Mouse (Mus musculus): Measurements from ENCODE around the gene Fam193a. TPM values are rescaled to one million over a fixed set of nuclear protein-coding genes. Genes with fewer than 3 reads are reported as not detected.

Gene Fam193a
- polyA plus RNA-seq, 1 experiment from 2014 or later: 3.2 TPM

DNA sequence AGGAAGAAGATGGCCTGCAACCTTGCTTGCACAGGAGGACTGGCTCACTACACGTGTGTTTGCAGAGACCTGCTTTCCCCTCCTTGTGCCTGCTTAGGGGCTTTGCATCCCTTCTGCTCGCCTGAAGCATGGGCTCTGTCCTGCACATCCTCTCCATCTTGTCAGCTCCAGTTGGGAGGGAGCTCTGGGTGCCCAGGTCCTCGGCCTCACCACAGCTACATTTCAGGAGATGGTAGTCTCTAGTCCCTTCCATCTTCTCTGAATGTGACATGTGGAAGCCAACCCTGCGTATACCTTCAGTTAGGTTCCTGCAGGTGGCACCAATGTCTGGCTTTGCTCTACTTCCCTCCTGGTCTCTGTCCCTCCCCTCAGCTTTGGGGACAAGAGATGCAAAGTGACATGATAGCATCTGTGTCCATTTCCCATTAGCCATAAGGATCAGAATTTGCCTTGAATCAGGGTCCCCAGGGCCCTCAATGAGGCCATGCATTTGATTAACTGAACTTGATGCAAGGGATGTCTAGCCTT is 154.3 kb downstream of the Fam193a start:
- no peaks in the 10 kb centered on the region for H3K9me3 ChIP-seq (replicated peaks)
- peaks cover 59% of the 10 kb centered on the region for H3K4me1 ChIP-seq (replicated peaks)
- ATAC-seq (ENCODE audit: insufficient read depth): no peak
- H3K4me2 ChIP-seq: no peak overlapping the region
- 39% methylated on average over 4 of the region's 4 CpGs for WGBS (ENCODE audit: insufficient replicate concordance)
- H3K36me3 ChIP-seq (replicated peaks): no peaks in the 10 kb centered on the region
- no peak overlapping the region for H3K9ac ChIP-seq
- H3K4me3 ChIP-seq (replicated peaks): no peak overlapping the region
- 0 out of 2 replicates have a peak, but pooled peaks cover 15% of the 10 kb centered on the region for H3K27me3 ChIP-seq
- H3K27ac ChIP-seq (replicated peaks): no peak overlapping the region

DNA sequence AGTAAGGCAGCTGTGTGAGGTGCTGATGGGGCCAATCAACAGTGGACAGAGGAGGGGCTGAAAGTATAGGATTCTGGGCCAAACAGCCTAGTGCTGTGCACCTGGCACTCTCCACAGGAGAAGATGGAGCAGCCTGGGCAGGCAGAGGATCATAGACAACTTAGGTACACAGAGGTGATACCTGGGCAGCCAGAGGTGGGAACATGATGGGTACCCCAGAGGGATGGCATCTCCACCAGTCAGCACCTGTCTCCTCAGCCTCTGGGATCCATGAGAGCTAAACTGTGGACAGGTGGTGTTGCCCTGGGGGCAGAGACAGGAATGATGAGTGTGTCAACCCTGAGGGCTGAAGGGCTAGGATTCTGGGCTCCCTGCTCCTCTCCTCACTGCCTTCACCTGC is 154.8 kb downstream of the Fam193a start:
- H3K27ac ChIP-seq (replicated peaks): no peak overlapping the region
- H3K9ac ChIP-seq: no peak overlapping the region
- H3K4me2 ChIP-seq: no peak overlapping the region
- no peak for ATAC-seq (ENCODE audit: insufficient read depth)
- H3K4me3 ChIP-seq (replicated peaks): no peak overlapping the region
- H3K27me3 ChIP-seq: 0 out of 2 replicates have a peak, but pooled peaks cover 15% of the 10 kb centered on the region
- no peaks in the 10 kb centered on the region for H3K36me3 ChIP-seq (replicated peaks)
- peaks cover 62% of the 10 kb centered on the region for H3K4me1 ChIP-seq (replicated peaks)
- no peaks in the 10 kb centered on the region for H3K9me3 ChIP-seq (replicated peaks)

DNA sequence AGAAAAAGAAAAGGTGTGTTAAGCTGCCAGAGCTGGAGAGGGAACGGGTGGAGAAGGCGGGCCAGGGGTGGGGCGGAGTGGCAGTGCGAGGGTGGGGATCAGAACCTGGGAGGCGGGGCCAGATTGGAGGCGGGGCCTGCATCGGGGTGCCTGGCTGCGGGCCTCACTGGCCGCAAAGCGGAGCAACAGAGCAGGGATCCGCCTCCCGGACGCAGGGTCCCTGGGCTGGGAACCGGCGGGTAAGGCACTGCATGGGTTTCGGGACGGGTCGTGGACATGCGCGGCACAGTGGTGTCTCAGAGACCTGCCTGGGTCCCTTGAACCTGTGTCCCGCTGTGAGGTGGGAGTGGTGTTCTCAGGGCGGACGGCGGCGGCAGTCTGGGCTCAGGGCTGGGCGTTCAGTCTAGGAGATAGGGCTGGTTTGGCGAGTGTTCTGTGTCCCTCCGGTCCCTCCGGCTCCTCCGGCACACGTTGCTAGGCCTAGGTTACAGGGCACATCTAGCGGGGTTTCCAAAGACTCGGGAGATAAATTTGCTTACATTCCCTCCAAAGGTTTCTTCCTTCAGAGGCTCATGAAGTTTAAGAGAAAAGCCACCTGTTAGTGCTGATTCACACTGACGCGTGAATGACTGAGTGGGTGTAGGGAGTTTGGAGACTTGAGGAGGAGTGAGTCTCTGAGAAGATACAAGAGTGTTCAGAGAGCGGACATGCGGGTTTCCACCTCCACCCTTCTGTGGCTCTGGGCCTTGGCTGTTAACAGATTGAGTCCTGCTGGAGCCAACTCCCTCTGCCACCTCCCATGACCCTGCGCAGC is 156.1 kb downstream of the Fam193a start, which contains the start of gene Sh3bp2:
Gene Sh3bp2, plus strand, starts transcription at position 176 of the 814 bp plus-strand sequence.
- Histone ChIP-seq H3K9ac (peak within 1 kb of the TSS; percentile 66), H3K4me2 (peak within 1 kb of the TSS; percentile 89), H3K9me3 (replicated peaks) (no peaks in the 10 kb centered on the region), H3K27me3 (0 out of 2 replicates have a peak, but pooled peaks cover 15% of the 10 kb centered on the region), H3K4me1 (replicated peaks) (peaks cover 62% of the 10 kb centered on the region), H3K27ac (replicated peaks) (peak within 1 kb of the TSS; percentile 70), H3K4me3 (replicated peaks) (peak within 1 kb of the TSS; percentile 71), H3K36me3 (replicated peaks) (no peaks in the 10 kb centered on the region)
- 1% methylated on average over 38 of the region's 38 CpGs for WGBS (ENCODE audit: insufficient replicate concordance)
- peak; percentile 92 for ATAC-seq (ENCODE audit: insufficient read depth)

DNA sequence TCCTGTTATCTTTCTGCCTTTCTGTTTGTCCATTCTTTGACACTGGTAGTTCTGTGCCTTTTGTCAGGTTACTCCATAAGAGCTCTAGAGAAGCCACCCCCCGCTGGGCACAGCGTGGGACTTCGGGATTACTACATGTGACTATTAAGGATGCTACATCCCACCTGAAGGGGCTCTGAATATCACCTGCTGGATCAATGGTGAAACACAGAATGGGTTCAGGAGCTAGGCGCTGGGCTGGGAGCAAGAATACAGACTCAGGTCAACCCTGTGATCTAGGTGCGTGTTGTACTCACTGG is 156.7 kb downstream of the Fam193a start:
- 51% methylated on average over 5 of the region's 5 CpGs for WGBS (ENCODE audit: insufficient replicate concordance)
- Histone ChIP-seq H3K27ac (replicated peaks) (peak overlapping the region; percentile 70), H3K27me3 (0 out of 2 replicates have a peak, but pooled peaks cover 15% of the 10 kb centered on the region), H3K9ac (peak overlapping the region; percentile 66), H3K9me3 (replicated peaks) (no peaks in the 10 kb centered on the region), H3K4me2 (peak overlapping the region; percentile 89), H3K36me3 (replicated peaks) (no peaks in the 10 kb centered on the region), H3K4me3 (replicated peaks) (peak overlapping the region; percentile 71), H3K4me1 (replicated peaks) (peaks cover 62% of the 10 kb centered on the region)
- no peak for ATAC-seq (ENCODE audit: insufficient read depth)

DNA sequence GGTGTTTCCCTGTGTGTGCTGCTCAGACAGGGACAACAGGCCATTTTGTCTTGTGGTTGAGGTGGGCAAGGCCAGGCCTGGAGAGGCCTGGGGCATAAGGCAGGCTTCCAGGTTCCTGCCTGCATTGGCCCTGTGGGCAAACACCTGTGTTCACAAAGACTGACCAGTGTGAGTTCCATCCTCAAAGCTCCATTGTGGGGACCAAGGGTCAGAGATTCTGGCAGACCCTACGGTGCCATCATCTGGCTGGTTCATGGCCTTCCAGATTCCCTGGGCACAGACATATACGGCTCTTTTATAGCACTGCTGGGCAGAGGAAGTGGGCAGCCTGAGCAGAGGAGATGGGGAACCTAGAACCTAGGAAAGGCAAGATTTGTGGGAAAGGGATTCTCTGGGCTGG is 157.6 kb downstream of the Fam193a start:
- no peak for ATAC-seq (ENCODE audit: insufficient read depth)
- Histone ChIP-seq H3K4me3 (replicated peaks) (0 out of 2 replicates have a peak overlapping the region, but pooled peaks have one; percentile 8), H3K4me2 (peak overlapping the region; percentile 89), H3K9me3 (replicated peaks) (no peaks in the 10 kb centered on the region), H3K27ac (replicated peaks) (no peak overlapping the region), H3K4me1 (replicated peaks) (peaks cover 65% of the 10 kb centered on the region), H3K36me3 (replicated peaks) (no peaks in the 10 kb centered on the region), H3K9ac (no peak overlapping the region), H3K27me3 (0 out of 2 replicates have a peak, but pooled peaks cover 15% of the 10 kb centered on the region)
- WGBS (ENCODE audit: insufficient replicate concordance): 74% methylated on average over 2 of the region's 2 CpGs

DNA sequence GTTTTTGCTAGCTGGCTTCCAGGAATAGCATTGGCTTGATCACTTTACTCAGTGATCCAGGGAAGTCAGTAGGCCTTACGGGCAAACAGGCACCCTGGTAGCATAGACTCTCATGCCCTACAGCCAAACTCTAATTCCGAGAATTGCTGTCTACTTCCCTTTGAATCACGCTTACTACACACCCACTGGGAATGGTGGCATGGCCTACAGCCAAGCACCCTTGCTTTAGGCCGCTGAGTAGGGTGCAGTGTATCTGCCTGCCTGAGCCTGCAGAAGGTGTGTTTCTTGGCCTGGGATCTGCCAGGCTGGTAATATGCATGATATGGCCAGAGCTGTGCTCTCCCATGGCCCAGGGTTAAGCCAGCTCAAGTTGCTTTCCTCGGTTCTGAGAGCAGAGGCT is 159.0 kb downstream of the Fam193a start:
- 0 out of 2 replicates have a peak, but pooled peaks cover 14% of the 10 kb centered on the region for H3K27me3 ChIP-seq
- ATAC-seq (ENCODE audit: insufficient read depth): no peak
- H3K4me2 ChIP-seq: no peak overlapping the region
- H3K9ac ChIP-seq: no peak overlapping the region
- no peak overlapping the region for H3K4me3 ChIP-seq (replicated peaks)
- 66% methylated on average over 5 of the region's 5 CpGs for WGBS (ENCODE audit: insufficient replicate concordance)
- no peak overlapping the region for H3K27ac ChIP-seq (replicated peaks)
- no peaks in the 10 kb centered on the region for H3K9me3 ChIP-seq (replicated peaks)
- no peaks in the 10 kb centered on the region for H3K36me3 ChIP-seq (replicated peaks)
- H3K4me1 ChIP-seq (replicated peaks): peaks cover 79% of the 10 kb centered on the region

DNA sequence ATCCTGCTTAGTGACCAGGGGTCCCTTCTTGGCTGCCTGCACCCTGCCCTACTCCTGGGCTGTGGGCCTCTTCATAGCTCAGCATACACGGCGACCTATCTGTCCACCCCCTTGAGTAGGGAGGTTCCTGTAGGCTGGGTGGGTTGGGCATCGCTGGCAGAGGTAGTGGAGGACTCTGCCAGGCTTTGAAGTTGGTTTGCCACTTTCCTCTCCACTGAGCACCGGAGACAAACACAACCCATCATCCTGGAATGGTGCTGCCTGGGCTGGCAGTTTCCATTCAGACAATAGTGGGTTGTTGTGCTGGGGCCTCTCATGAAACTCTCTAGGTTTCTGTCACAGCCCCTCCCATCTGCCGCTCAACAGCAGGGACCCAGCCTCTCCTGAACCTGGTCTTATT is 160.4 kb downstream of the Fam193a start:
- Histone ChIP-seq H3K27ac (replicated peaks) (no peak overlapping the region), H3K4me3 (replicated peaks) (no peak overlapping the region), H3K27me3 (0 out of 2 replicates have a peak, but pooled peaks cover 6% of the 10 kb centered on the region), H3K9me3 (replicated peaks) (no peaks in the 10 kb centered on the region), H3K4me2 (no peak overlapping the region), H3K4me1 (replicated peaks) (peaks cover 74% of the 10 kb centered on the region), H3K36me3 (replicated peaks) (no peaks in the 10 kb centered on the region), H3K9ac (no peak overlapping the region)
- ATAC-seq (ENCODE audit: insufficient read depth): no peak
- 70% methylated on average over 5 of the region's 5 CpGs for WGBS (ENCODE audit: insufficient replicate concordance)

DNA sequence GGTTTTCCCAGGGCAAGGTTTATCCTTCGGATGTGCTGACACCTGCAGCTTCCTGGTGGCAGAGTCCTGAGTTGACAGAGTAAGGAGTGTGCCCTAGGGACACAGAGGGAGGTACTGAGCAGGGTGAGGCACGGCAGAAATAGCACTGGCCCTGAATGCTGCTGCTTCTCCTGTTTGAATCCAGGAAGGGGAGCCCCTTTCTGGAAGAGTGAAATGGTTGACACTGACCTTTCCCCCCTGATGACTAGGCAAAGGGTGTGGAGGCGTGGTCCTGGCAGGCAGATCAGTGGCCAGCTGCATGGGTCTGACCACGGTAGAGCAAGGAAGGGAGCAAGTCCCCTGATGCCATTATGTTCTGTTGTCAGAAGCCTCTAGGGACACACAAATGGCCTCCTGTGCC is 161.0 kb downstream of the Fam193a start:
- Histone ChIP-seq H3K4me2 (peak overlapping the region; percentile 1; the same call in 1 of the 2 replicates), H3K4me1 (replicated peaks) (peaks cover 74% of the 10 kb centered on the region), H3K27ac (replicated peaks) (no peak overlapping the region; the same call in 1 of the 2 replicates), H3K36me3 (replicated peaks) (no peaks in the 10 kb centered on the region), H3K9ac (no peak overlapping the region), H3K27me3 (0 out of 2 replicates have a peak, but pooled peaks cover 6% of the 10 kb centered on the region), H3K4me3 (replicated peaks) (no peak overlapping the region), H3K9me3 (replicated peaks) (no peaks in the 10 kb centered on the region)
- 29% methylated on average over 4 of the region's 4 CpGs for WGBS (ENCODE audit: insufficient replicate concordance)
- no peak for ATAC-seq (ENCODE audit: insufficient read depth)

DNA sequence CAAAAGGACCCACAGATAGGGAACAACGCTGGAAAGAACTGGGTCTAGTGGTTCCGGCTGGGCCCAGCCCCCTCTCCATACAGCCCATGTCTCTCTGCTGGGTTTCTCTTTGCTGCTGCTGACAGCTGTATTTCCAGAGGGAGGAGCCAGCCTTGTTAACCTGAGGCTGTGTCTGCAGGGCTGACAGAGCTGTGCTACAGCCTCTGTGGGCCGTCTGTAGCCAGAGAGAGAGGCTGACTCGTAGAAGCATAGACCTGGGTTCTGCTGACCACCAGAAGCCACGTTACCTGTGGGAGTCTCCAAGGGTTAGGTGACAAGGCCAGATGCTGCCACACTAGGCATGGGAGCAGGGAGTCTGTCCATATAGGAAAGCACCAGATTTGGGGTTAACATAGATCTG is 163.3 kb downstream of the Fam193a start:
- Histone ChIP-seq H3K4me1 (replicated peaks) (peaks cover 53% of the 10 kb centered on the region), H3K36me3 (replicated peaks) (no peaks in the 10 kb centered on the region), H3K27ac (replicated peaks) (0 out of 2 replicates have a peak overlapping the region, but pooled peaks have one; percentile 58), H3K4me3 (replicated peaks) (no peak overlapping the region), H3K4me2 (no peak overlapping the region; the same call in 1 of the 2 replicates), H3K9me3 (replicated peaks) (no peaks in the 10 kb centered on the region), H3K27me3 (no peaks in the 10 kb centered on the region), H3K9ac (no peak overlapping the region)
- WGBS (ENCODE audit: insufficient replicate concordance): 66% methylated on average over 5 of the region's 5 CpGs
- no peak for ATAC-seq (ENCODE audit: insufficient read depth)

DNA sequence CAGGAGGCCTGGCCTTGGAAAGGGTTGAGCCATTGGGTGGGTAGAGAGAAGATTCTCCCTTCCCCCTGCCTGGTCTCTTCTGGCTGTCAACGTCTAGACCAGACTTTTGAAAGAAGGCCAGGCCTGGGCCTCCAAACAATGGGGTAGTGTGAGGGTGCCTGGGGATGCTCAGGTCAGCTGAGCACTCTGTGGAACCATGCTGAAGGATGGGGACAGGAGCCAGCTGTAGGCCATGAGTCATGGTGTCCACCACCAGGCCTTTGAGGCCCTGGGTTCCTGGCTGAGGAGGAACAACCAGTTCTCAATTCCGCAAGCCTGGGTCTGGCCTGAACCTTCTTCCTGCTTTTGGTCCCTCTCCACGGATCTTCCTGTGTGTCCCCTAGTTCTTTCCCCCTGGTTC is 164.1 kb downstream of the Fam193a start:
- H3K4me3 ChIP-seq (replicated peaks): no peak overlapping the region
- H3K4me2 ChIP-seq: no peak overlapping the region
- peak overlapping the region; percentile 58 for H3K27ac ChIP-seq (replicated peaks)
- no peak for ATAC-seq (ENCODE audit: insufficient read depth)
- no peak overlapping the region for H3K9ac ChIP-seq
- 37% methylated on average over 3 of the region's 3 CpGs for WGBS (ENCODE audit: insufficient replicate concordance)
- H3K9me3 ChIP-seq (replicated peaks): no peaks in the 10 kb centered on the region
- H3K36me3 ChIP-seq (replicated peaks): no peaks in the 10 kb centered on the region
- no peaks in the 10 kb centered on the region for H3K27me3 ChIP-seq
- H3K4me1 ChIP-seq (replicated peaks): peaks cover 50% of the 10 kb centered on the region

DNA sequence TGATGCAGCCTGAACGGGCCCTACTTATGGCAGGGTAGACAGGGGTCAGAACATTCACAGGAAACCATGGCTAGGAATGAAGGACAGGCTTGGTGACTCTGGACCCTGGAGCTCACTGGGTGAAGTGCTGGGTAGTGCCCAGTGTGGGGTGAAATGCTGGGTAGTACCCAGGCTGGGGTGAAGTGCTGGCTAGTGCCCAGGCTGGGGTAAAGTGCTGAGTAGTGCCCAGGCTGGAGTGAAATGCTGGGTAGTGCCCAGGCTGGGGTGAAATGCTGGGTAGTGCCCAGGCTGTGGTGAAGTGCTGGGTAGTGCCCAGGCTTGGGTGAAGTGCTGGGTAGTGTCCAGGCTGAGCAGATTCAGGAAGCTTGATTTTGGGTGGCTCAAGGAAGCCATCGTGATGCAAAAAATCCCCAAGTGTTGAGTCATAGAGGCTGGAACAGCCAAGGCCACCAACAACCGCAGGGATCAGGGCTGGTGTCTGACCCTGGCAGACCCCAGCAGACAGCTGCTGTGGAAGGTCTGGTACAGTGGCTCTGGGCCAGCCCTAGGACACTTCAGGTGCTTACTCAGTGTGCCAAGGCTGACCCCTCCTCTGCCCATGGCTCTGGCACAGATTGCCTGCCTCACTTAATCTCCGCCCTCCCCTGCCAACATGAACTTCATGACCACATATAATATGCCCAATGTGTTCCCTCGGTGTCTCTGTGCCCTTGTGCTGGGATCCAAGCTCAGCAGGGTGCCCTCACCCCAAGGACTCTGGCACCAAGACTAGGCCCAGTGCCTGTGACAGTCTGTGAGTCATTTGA is 165.2 kb downstream of the Fam193a start:
- Histone ChIP-seq H3K4me1 (replicated peaks) (peaks cover 45% of the 10 kb centered on the region), H3K4me2 (no peak overlapping the region), H3K36me3 (replicated peaks) (no peaks in the 10 kb centered on the region), H3K27me3 (peaks cover 4% of the 10 kb centered on the region; the same call in 1 of the 2 replicates), H3K27ac (replicated peaks) (0 out of 2 replicates have a peak overlapping the region, but pooled peaks have one; percentile 4), H3K9ac (no peak overlapping the region), H3K4me3 (replicated peaks) (no peak overlapping the region), H3K9me3 (replicated peaks) (no peaks in the 10 kb centered on the region)
- WGBS (ENCODE audit: insufficient replicate concordance): 62% methylated on average over 5 of the region's 5 CpGs
- ATAC-seq (ENCODE audit: insufficient read depth): no peak
